Mouse (Mus musculus) layer of hippocampus, postnatal 14 days (tissue): ENCODE data around the gene Ism2. TPM values are rescaled to one million over a fixed set of nuclear protein-coding genes. Genes with fewer than 3 reads are reported as not detected.
"Not testable (repeated sequence)": the region's sequence is repeated elsewhere in the genome, so short reads cannot be mapped to it uniquely, and the experiment has no call there.

Source experiments
- DNase-seq, 2 experiments: peaks; one replicate each; pipeline ENCODE4 v3.0.0; 2021 to 2022; ENCODE audit warnings: low spot score in 2 of 2, mixed read lengths in 1 of 2
- total RNA-seq, 2 experiments: library from RNA; stranded (reverse); gene quantifications; 2 replicates each; pipeline ENCODE4 v1.2.3; 2021

The Ism2 gene
- total RNA-seq, 2 experiments from 2014 or later = 0.52 to 0.60 TPM

DNA sequence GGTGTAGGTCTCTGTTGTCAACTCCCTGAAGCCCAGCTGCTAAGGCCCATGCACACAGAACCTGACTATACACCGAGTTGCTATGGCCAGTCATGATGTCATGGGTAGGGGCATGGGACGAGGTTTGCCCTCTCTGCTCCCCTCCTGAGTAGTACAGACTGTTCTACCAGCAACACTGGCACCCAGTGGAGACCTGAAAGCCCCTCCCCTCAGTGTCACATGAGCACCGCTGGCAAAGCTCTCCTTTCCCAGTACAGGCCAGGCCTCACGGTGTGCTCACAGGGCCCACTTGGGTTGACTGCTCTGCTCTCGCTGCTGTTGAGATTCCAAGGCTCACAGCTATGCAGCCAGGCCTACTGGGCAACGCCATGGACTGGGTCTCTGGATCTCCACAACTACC is 5.6 kb downstream of the Ism2 start:
- DNase-seq = no peak

DNA sequence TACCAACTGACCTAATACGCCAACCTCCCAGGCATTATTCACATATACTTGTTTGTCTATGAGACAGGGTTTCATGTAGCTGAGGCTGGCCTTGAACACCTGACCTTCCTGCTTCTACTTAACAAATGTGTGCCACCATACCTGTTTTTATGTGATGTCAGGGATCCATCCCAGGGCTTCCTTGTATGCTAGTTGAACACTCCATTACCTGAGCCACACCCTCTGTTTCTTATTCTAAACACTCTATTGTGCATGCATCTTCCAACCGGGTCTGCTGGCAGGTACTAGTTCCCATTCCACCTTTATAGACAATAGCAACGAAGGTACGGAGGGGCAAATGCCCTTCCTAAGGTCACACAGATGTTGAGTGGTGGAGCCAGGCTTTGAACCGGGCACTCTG is 10.4 kb downstream of the Ism2 start:
- no peak for DNase-seq

DNA sequence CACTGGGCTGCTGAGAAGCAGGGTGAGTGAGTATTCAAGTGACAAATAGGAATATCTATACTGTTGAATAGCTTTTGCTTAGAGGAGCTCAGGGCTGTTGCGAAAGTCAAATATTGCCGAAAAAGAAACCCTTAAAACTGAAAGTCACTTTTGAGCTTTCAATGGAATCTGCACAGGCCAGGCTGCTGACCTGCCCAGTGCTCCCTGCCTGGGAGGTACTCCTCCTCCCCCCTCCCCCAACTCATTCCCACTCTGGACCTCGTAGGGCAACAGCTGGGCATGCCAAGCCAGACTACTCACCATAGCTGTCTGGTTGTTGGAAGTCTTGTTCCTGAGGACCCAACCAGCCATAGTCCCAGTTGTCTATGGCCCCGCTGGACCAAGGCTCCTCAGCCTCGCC is 14.8 kb downstream of the Ism2 start:
- DNase-seq = no peak

DNA sequence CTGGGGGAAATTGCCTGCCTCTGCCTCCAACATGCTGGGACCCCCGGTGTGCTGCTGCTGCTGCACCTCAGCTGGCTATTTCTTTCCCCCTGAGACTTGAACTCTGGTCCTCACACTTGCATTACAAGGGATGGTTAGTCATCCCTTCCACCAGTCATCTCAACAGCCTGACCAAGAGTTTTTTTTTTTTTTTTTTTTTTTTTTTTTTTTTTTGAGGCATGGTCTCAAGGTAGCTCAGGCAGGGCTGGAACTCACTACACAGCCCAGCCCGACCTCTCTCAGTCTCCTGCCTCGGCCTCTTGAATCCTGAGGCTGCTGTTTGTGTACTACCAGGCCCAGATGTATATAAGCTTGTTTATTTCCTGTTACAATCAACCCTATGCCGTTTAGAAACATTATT is 15.2 kb downstream of the Ism2 start:
- DNase-seq = no peak

DNA sequence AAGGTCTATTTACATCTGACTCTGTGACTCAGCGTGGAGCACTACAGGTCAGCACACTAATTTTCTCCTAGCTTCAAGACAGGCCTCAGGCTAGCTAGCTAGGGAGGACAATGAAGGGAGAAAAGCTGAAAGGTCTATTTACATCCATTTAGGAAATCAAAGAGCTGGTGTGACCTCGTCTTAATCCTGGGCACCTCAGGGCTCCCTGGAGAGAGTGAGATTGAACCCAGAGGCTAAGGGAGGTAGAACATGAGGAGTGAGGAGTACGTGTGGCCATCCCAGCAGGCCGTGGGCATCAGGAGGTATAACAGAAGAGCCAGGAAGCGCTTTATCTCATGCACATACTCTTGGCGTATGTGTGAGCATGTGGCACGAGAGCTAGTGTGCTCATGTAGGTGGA is 15.8 kb downstream of the Ism2 start:
- DNase-seq = no peak

DNA sequence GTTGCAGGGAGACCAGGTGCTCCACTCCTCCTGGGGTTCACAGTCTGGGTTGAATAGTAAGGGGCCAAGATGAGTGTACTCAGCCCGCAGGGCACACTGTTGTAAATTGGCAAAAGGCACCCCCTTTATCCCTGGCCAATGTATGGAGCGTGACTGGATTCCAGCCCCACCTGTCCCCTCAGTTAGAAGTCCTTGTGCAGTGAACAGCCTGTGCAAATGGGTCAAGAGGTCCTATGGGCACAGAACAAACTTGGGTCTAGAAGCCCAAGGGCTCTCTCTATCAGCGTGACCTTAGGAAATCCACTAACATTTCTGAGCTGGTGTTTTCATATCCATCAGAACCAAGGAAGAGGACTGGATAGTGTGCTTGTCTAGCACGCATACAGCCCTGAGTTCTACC is 16.8 kb downstream of the Ism2 start:
- no peak for DNase-seq

DNA sequence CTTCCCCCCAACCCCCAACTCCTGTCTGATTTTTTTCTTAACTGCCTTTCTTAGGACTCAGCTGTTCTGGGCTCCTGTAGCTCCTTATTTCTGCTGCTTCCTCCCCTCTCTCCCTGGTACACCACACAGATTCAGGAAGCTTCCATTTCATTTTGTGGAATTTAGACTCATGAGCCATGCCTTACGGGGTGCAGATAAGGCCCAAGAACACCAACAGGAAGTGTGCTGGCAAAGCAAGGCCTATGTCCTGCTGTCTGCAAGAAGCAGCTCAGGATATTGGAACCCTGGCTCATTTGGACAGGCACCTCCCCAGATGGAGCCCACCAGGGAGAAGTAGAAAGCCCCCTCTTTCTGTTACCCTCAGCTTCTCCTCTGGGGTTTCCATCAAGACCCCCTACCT is 17.7 kb downstream of the Ism2 start:
- DNase-seq = no peak

DNA sequence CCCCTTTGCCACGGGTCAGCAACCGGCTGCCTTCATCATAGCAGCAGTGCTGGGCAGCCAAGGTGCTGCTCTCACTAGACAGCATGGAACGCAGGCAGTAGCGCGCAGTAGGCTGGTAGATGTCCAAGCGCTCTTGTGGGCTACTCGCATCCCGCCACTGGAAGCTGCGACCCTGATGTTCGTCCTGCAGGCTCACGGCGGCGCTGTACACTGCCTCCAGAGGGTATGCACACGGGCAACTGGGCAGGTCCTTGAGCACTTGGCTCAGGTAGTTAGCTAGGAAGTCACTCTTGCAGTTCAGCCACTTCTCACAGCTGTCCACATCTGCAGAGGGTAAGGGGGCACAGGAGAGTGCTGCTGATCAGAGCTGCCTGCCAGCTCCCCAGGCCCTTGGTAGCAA is 19.6 kb downstream of the Ism2 start:
- no peak for DNase-seq

DNA sequence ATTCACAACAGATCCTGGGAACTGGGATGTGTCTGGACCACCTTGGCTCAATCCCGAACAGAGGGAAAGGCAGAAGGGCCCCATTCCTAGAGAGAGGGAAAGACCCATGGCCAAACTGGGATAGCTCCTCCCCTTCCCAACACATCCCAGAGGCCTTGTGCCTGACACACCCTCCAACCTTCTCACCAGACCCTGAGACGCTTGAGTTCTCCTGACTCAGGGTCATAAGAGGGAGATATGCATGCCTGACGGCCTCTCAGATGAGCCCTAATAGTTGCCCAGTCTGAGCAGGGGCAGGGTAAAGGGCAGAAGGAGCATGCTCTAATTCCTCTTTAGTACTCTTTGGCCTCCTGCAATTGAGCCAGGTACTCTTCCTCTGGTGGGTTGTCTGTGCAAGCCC is 20.2 kb downstream of the Ism2 start:
- DNase-seq = no peak

DNA sequence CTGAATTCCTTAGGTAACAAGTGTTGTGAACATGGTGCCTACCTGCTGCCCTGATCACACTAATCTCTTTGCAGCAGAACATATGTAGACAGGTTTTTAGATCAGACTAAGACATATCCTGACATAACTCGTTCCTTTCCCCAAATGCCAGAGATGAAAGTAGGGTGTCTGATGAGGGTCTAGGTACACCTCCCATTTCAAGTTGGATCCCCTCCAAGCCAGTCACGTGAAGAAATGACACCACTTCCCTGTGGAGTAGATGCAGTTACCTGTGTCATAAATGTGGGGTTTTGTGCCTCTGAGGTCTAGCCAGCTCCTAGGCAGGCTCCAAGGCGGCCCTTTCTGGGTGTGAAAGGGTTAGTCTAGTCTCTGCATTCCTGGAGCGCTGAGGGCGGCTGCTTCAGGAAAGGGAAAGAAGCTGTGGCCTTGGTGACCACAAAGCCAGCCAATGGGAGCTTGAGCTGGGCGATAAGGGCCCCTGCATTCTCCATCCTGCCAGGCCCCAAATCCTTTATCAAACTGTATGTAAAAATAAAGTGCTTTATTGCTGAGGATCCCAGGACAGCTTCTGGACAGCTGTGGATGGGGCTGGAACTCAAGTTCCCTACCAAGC is 21.3 kb downstream of the Ism2 start:
- no peak for DNase-seq

DNA sequence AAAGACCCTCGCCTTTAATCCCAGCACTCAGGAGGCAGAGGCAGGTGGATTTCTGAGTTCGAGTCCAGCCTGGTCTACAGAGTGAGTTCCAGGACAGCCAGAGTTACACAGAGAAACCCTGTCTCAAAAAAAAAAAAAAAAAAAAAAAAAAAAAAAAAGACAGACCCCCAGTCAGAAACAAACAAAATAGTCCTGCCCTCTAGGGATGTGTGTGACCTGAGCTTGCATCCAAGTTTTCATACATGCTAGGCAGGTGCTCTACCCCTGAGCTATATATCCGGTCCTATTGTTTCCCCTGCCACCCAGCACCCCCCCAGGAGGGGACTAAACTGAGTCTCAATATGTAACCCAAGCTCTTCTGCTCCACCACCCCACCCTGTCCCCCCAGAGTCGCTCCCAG is 22.3 kb downstream of the Ism2 start:
- DNase-seq = not testable (repeated sequence)

DNA sequence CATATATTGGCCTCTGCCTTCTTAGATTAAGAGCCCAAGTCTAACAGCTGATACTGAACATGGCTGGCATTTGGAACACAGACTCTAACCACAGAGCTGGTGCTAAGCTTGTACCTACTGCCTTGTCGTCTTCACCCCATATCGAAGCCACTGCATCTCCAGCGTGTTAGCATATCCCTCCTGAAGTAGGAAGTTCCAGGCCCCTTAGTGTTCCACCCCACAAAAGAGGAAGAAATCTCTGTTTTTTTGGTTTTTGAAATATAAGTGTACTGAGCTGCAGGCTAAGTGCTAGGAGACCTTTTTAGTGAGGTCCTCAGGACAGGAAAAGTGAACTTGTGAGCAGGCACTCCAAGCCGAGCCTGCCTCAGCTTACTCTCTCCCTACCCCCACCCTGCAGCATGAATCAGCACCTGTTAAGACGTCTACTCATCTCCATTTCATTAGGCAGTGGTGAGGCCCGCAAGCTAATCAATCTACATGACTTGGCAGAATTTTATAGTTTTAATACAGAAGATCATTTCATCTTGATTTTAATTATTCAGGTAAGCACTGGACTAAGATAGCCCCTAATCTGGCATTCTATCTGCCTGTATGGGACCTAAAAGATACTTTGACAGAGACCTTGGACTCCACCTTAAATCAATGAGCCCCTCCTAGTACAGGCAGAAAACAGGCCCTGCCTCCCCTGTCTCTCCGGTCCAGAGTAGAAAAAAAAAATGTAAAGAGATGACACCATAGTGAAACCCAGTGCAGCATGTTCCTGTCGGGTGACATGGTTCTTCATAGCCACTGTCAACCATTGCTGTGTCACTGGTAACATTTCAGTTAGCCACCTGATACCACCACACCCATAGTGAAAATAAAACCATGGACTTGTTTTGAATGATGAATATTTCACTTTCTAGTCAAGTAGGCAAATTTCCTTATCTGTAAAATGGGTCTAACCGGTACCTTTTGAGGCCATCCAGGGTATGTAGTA is 24.4 kb downstream of the Ism2 start:
- DNase-seq = no peak

DNA sequence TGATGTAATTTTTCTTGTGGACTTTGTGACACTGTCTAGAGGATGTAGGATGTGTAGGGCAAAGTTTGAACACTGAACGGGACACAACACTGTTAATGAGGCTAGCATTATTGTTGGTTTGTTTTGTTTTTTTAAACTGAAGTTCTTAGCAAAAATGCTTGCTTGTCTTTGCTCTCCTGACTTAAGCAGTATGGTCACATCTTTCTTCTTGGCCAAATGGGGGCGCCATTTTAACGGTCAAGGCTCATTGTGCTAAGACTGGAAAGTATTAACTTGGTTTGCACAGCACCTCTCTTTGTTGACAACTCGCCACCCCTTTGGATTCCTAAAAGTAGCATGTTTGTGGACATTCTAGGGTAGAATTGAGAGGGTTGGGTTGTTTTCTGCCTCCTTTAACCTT is 31.8 kb downstream of the Ism2 start:
- peak in 1 of 2 experiments; percentile 42 for DNase-seq

DNA sequence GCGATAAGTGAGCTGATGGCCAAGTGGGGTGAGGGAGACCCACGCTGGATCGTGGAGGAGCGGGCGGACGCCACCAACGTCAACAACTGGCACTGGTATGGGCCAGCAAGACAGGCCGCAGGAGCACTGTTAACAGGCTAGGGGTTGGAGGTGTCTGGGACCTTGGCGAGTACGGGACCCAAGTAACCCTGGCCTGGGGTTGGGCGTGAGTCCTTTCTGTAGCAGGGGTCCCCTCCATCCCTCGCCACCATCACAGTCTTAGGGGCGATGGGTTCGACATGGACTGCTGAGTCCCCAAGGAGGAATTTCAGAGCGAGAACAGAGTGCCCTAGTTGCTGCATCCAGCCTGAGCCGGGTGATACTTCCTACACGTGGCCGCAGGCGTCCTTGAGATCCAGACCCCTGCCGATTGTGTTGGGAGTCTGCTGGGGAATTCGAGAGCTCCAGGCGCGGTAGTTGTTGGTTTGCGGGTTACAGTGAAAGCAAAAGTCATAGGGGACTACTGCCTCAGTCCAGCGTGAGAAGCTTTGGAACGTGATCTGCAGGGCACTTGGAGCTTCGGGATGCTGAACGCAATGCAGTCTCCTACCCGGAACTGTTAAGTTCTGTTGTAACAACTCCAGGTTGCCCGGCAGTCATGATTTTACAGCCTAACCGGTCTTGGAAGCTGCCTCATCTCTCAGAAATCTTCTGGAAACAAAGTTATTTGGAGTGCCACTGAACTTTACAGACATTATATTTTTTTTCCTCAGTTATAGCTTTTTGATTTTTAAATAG is 32.5 kb downstream of the Ism2 start:
- DNase-seq = no peak

DNA sequence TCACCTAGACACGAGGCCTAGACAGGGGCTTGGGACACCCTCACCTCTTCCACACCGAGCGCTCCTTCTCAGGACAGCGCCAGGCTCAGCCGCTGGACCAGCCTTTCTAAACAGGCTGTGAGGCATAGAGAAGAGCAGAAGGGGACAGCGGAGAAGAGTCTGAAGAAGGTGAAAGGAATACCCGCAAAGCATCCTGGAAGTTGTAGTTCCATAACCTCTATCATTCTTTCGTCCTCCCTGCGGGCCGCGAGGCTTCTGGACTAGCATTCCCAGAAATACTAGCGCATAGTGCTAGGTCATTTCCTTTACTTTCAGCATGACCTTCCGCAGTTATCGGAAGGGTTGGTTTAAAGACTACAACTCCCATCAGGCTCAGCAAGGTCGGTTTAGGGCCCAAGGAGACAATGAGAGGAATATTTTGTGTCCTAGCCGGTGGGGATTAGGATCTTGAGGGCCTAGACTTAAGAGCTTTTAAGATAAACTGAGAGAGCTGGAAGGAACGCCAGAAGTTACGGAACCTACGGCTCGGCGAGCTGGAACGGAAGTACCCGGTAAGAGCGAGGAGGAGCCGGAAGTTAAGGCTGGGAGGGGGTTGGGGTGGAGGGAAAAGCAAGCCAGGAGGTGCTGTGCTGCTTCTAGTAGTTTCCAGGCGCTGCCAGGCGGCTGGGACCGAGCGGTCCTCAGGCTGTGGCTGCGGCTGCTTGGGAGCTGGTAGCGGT is 33.2 kb downstream of the Ism2 start, which contains the start of the genes Vipas39 and Ahsa1:
Gene Vipas39, minus strand, starts transcription at position 149 of the 719 bp plus-strand sequence.
Gene Ahsa1, plus strand, starts transcription at position 372 of the 719 bp plus-strand sequence.
- peak; percentile 93 to 97 for DNase-seq

DNA sequence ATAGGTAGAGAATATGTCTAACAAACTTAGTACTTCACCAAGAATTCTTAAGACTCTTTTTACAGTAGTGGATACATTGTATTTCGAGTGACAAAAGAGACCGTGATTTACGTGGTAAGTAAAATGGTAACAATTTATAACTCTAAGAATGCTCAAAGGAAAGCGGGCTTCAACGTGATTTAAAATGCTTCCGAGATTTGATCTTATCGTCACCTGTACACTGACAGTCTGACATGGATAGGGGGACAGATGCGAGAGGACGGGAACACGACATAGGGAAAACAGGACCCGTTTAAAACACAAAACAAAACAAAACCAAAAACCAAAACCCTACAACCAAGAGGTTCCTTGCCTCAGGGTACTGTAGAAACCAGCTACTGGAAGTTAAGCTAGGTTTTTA is 34.1 kb downstream of the Ism2 start:
- DNase-seq = no peak

DNA sequence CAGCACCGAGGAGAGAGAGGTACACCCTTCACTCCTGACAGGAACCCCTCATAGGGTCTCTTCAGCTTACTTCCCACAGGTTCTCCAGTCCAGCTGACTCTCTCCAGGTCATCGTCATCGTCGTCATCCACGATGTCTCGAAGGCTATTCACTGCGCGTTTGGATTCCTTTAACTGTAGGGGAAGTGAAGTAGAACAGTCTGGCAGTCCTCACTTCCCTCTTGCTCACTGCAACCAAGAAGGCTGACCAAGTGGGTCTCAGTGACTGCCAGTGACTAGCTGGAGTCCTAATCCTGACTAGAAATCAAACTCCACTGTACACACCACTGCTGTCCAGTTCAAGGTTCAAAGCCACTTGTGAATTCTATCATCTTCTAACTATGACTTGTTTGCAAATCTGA is 38.9 kb downstream of the Ism2 start:
- DNase-seq = no peak

DNA sequence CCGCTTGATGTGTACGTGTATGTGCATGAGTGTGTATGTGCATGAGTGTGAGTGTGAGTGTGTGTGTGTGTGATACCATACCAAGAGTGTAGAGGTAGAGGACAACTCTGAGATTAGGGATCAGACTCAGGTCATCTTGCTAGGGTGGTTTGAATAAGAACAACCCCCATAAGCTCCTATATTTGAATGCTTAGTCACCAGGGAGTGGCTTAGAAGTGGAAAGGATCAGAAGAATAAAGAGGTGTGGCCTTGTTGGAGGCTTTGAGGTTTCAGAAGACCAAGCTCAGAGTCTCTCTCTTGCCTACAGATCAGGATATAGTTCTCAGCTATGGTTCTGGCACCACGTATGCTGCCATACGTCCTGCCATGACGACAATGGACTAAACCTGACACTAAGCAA is 42.9 kb downstream of the Ism2 start:
- DNase-seq = no peak

DNA sequence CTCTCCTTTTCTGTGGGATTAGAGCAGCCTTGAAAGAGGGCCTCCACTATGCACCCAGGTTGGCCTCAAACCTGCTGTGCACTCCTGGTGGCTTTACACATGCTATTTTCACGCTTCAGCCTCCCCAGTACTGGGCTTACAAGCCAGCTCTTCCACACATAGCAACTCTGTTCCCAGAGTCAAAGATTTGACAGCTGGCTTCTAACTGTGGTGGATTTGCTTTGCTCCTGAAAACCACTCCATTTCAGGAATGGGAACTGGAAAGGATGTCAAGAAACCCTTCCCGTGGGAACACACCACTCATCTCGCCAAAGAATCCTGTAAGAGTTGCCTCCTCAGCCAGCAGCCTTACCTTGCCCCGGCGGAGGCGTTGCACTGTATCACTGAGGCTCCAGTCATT is 45.6 kb downstream of the Ism2 start:
- no peak for DNase-seq

DNA sequence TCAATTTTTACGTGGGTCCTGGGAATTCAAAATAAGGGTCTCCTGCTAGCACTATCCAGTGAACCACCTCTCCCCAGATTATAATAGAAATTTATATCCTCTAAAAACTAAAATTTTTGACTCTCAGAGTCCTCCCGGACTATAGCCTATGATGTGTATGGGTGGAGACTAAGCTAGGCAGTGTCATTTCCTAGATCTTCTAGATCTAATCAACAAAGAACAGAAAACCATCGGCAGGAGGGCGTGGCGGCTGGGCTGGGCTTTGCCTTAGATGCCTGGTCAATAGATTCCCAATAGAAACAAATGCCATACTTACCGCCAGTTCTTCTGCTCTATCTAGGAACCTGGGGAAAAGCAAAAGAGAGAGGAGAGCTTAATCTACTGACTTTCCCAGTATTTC is 49.3 kb downstream of the Ism2 start:
- no peak for DNase-seq

DNA sequence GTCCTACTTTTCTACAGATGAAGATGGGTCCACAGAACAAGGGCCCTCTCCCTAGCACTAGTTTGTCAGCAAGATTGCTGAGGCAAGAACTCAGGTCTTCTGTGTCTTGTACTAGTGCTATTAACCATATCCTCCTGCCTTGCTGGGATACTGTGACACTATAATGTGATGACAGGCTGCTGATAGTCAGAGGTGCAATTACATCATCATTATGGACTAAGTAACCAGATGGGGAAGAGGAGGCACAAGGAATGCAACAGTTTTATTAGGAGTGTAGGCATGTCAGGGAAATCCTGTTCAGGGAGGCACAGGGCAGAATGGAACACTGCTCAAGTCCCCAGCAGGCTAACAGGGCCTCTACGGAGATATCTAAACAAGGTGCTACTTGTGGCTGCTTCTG is 60.9 kb downstream of the Ism2 start, which contains the start of gene Noxred1:
Gene Noxred1, minus strand, starts transcription at position 101 of the 400 bp plus-strand sequence.
- DNase-seq = no peak
